Mouse (Mus musculus) spleen, adult 2 months (tissue): Measurements from ENCODE around the gene Spata31d1d.

ENCODE experiments used
- CTCF ChIP-seq: fragments of 200-500 bp; IDR thresholded peaks from 2 replicates; pipeline ENCODE4 v1.5.1; 2011; ENCODE audit warnings: mild to moderate bottlenecking, inconsistent platforms; ENCODE audit not compliant: insufficient read depth, insufficient read length, insufficient replicate concordance; ENCODE audit errors: extremely low read depth
- POLR2A ChIP-seq: fragments of 200-500 bp; IDR thresholded peaks from 2 replicates; pipeline ENCODE4 v1.6.1; 2011; ENCODE audit warnings: low read depth, low read length, inconsistent platforms

GRCm38 (mm10) chr13:59769296-59770163, 38.0 kb upstream of the Spata31d1d start, which contains the start of gene Isca1:
- no peak for TF ChIP-seq CTCF
- peak; percentile 40 for TF ChIP-seq POLR2A
